Mouse (Mus musculus) cortical plate, adult 2 months (tissue): ENCODE results near the gene Aspscr1.

Source experiments
- CTCF ChIP-seq: fragments of 200-500 bp; IDR thresholded peaks from 2 replicates; pipeline ENCODE4 v1.5.1; 2011; ENCODE audit warnings: mild to moderate bottlenecking, control low read depth, low read length; ENCODE audit not compliant: insufficient read depth; ENCODE audit errors: extremely low read depth
- POLR2A ChIP-seq: fragments of 200-500 bp; IDR thresholded peaks from 2 replicates; pipeline ENCODE4 v1.6.1; 2011; ENCODE audit warnings: mild to moderate bottlenecking, low read length, control low read depth; ENCODE audit not compliant: insufficient read depth; ENCODE audit errors: extremely low read depth

GRCm38 (mm10) chr11:120751606-120752005 is 78.8 kb downstream of the Aspscr1 start:
- no peak for TF ChIP-seq CTCF
- no peak for TF ChIP-seq POLR2A
